Mouse (Mus musculus): ENCODE results near the gene Gm281. TPM values are rescaled to one million over a fixed set of nuclear protein-coding genes. Genes with fewer than 3 reads are reported as not detected.
A peak's percentile ranks its signal among the peaks of the same experiment; 100 is the strongest.
"Not testable (repeated sequence)": the region's sequence is repeated elsewhere in the genome, so short reads cannot be mapped to it uniquely, and the experiment has no call there.

The Gm281 gene
- not detected in 2 replicates for polyA plus RNA-seq (2015; fragmentation: Nextera tagmentation; extraction: Ambion mirVana)

DNA sequence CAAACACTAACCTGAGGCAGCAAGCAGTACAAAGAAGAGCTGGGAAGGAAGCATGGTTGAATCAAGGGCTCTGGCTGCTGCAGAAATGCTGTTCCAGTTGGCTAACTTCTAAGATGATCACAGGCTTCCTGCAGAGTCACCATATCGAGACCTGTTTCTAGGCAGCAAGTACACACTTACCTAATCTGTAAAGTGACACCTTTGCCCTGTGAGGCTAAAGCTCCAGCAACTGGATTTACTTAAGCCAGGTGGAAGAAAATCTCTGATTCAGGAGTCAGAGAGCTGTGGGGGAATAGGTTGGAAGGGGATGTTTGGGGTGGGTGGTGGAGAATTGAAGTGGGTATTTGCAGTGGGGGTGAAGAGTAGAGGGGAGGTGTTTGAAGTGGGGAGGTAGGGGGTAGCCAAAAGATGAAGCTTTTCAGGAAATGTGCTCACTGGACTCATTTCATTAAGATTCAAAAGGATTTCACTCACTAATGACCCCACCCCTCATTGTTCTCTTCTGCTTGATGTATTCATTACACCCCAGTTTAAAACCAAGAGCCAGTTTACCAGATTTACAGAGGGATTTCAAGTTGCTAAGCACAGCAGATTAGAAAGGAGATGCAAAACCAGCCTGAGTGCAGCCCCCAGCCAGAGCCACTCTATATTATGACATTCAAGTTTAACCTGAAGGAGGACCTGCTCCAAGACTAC, at the start of gene Gm281:
TSS of gene Gm281 (minus strand) at position 92 of the 696 bp plus-strand sequence.
- no peak within 1 kb of the TSS for H3K27ac ChIP-seq
- 32% methylated on average over 1 of the region's 1 CpGs for WGBS

DNA sequence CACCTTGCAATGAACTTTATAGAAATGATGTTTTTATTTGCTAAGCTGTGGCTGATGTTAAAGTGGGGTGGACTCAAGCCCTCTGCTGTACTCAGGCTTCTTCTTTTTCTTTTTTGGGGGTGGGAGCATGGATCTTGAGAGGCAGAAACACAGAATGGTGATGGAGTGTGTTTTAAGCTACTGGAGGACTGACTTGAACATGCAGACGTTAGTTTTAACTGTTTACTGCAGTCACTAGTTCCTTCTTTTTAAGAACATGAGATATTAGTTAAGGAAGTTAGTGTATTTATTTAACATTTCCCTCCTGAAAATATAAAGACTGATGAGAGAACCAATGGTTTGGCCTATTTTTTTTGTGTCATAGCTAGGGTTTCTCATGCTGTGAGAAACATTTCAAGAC, 49.2 kb upstream of the Gm281 start:
- no peaks in the 10 kb centered on the region for H3K27me3 ChIP-seq
- peaks cover 21% of the 10 kb centered on the region for H3K4me1 ChIP-seq (replicated peaks)
- WGBS: 83% methylated on average over 1 of the region's 1 CpGs
- no peak overlapping the region for H3K4me3 ChIP-seq (replicated peaks)
- no peaks in the 10 kb centered on the region for H3K9me3 ChIP-seq
- no peaks in the 10 kb centered on the region for H3K36me3 ChIP-seq
- no peak overlapping the region for H3K27ac ChIP-seq
- ATAC-seq: no peak
- no peak overlapping the region for H3K9ac ChIP-seq (replicated peaks)
- no peak overlapping the region for H3K4me2 ChIP-seq (replicated peaks)

More for the DNA sequence above, at the start of gene Gm281:
- Histone ChIP-seq H3K9me3 (no peaks in the 10 kb centered on the region), H3K4me3 (replicated peaks) (no peak within 1 kb of the TSS), H3K27me3 (no peaks in the 10 kb centered on the region), H3K9ac (replicated peaks) (no peak within 1 kb of the TSS), H3K4me1 (replicated peaks) (no peaks in the 10 kb centered on the region), H3K4me2 (replicated peaks) (no peak within 1 kb of the TSS), H3K36me3 (no peaks in the 10 kb centered on the region)
- no peak for ATAC-seq

DNA sequence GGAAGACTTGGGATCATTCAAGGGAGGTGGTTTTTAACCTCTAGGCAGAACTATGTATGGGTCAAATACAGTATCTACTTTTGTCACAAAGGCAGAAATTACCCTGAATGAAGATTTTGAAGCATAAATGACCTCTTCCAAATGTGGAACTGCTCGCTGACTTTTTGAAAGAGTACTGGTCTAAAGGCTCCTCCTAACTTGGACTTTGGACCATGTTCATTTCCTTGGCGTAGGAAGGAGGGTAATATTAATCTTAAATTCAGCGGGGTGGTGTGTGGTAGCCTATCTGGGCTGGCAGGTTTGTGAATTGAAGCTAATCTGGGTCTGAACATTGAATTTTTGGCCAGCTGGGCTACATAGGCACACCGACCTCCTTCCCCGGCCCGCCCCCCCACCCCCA, 48.2 kb upstream of the Gm281 start:
- no peaks in the 10 kb centered on the region for H3K36me3 ChIP-seq
- no peak overlapping the region for H3K4me2 ChIP-seq (replicated peaks)
- no peak overlapping the region for H3K4me3 ChIP-seq (replicated peaks)
- H3K9me3 ChIP-seq: no peaks in the 10 kb centered on the region
- ATAC-seq: no peak
- H3K27me3 ChIP-seq: no peaks in the 10 kb centered on the region
- WGBS: 86% methylated on average over 6 of the region's 6 CpGs
- no peak overlapping the region for H3K27ac ChIP-seq
- H3K4me1 ChIP-seq (replicated peaks): peaks cover 30% of the 10 kb centered on the region
- no peak overlapping the region for H3K9ac ChIP-seq (replicated peaks)

GRCm38 (mm10) chr14:13961401-13962112, 47.3 kb upstream of the Gm281 start, which contains the start of the genes Atxn7 and Thoc7:
Gene Atxn7, plus strand, starts transcription at chr14:13961440.
Gene Thoc7, minus strand, starts transcription at chr14:13961852.
- H3K4me3 ChIP-seq (replicated peaks): peak within 1 kb of the TSS; percentile 90
- H3K36me3 ChIP-seq: no peaks in the 10 kb centered on the region
- H3K4me2 ChIP-seq (replicated peaks): peak within 1 kb of the TSS; percentile 69
- peak; percentile 71 for ATAC-seq
- H3K9ac ChIP-seq (replicated peaks): peak within 1 kb of the TSS; percentile 97
- peaks cover 30% of the 10 kb centered on the region for H3K4me1 ChIP-seq (replicated peaks)
- no peaks in the 10 kb centered on the region for H3K27me3 ChIP-seq
- no peaks in the 10 kb centered on the region for H3K9me3 ChIP-seq
- peak within 1 kb of the TSS; percentile 89 for H3K27ac ChIP-seq
- WGBS: 3% methylated on average over 37 of the region's 56 CpGs

- no peaks in the 10 kb centered on the region for H3K9me3 ChIP-seq
- peak overlapping the region; percentile 69 for H3K4me2 ChIP-seq (replicated peaks)
- H3K4me3 ChIP-seq (replicated peaks): peak overlapping the region; percentile 90
- H3K36me3 ChIP-seq: peaks cover 6% of the 10 kb centered on the region; the same call in 1 of the 2 replicates
- ATAC-seq: peak; percentile 91
- no peaks in the 10 kb centered on the region for H3K27me3 ChIP-seq
- H3K9ac ChIP-seq (replicated peaks): peak overlapping the region; percentile 97
- H3K27ac ChIP-seq: peak overlapping the region; percentile 89
- peaks cover 30% of the 10 kb centered on the region for H3K4me1 ChIP-seq (replicated peaks)
- under 1% methylated on average over 67 of the region's 75 CpGs for WGBS
These were observed 46.4 kb upstream of the Gm281 start for GRCm38 (mm10) chr14:13960482-13961325.

- 0% methylated on average over 9 of the region's 9 CpGs for WGBS
- H3K9me3 ChIP-seq: no peaks in the 10 kb centered on the region
- ATAC-seq: peak; percentile 57
These were observed 45.8 kb upstream of the Gm281 start for GRCm38 (mm10) chr14:13960079-13960478.

DNA sequence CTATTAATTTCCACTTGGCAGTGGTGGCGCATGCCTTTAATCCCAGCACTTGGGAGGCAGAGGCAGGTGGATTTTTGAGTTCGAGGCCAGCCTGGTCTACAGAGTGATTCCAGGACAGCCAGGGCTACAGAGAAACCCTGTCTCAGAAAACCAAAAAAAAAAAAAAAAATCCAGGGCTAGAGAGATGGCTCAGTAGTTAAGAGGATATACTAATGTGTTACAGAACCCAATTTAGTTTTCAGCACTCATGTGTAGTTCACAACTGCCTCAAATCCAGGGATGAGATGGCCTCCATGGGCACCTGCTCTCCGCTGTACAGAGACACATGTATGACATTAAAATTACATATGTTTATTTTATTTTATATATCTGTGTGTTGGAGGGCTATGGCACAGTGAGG, 37.9 kb upstream of the Gm281 start:
- peaks cover 66% of the 10 kb centered on the region for H3K36me3 ChIP-seq
- H3K9me3 ChIP-seq; H3K27me3 ChIP-seq; H3K4me3 ChIP-seq (replicated peaks); H3K9ac ChIP-seq (replicated peaks); H3K4me2 ChIP-seq (replicated peaks); H3K4me1 ChIP-seq (replicated peaks); H3K27ac ChIP-seq; ATAC-seq: not testable (repeated sequence)
- 92% methylated on average over 3 of the region's 3 CpGs for WGBS

More at GRCm38 (mm10) chr14:13960079-13960478, 45.8 kb upstream of the Gm281 start:
- H3K4me3 ChIP-seq (replicated peaks): peak overlapping the region; percentile 90
- H3K27ac ChIP-seq: peak overlapping the region; percentile 89
- H3K4me2 ChIP-seq (replicated peaks): peak overlapping the region; percentile 69
- H3K4me1 ChIP-seq (replicated peaks): peaks cover 30% of the 10 kb centered on the region
- peaks cover 11% of the 10 kb centered on the region; the same call in 1 of the 2 replicates for H3K36me3 ChIP-seq
- H3K27me3 ChIP-seq: no peaks in the 10 kb centered on the region
- peak overlapping the region; percentile 97 for H3K9ac ChIP-seq (replicated peaks)

DNA sequence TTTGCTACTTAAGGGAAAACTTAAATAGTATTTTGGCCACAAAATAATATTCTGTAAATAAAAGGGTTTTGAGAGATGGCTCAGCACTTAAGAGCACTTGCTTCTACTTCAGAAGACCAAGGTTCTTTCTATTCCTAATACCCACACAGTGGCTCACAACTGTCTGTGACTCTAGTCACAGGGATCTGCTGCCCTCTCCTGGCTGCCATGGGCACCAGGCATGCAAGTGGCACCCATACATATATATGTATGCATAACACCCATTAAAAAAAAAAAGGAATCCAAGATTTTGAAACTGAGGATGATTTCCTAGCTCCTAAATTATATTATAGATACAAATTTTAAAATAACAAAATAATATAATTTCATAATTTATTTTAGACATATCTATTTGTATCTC, 36.1 kb upstream of the Gm281 start:
- ATAC-seq: peak; percentile 78; the same call in 1 of the 2 replicates
- H3K27me3 ChIP-seq: no peaks in the 10 kb centered on the region
- no peaks in the 10 kb centered on the region for H3K4me1 ChIP-seq (replicated peaks)
- no peak overlapping the region for H3K4me2 ChIP-seq (replicated peaks)
- H3K4me3 ChIP-seq (replicated peaks): no peak overlapping the region
- H3K36me3 ChIP-seq: peaks cover 57% of the 10 kb centered on the region
- H3K9me3 ChIP-seq: no peaks in the 10 kb centered on the region
- H3K9ac ChIP-seq (replicated peaks): no peak overlapping the region
- no peak overlapping the region for H3K27ac ChIP-seq

GRCm38 (mm10) chr14:13948345-13948744, 34.1 kb upstream of the Gm281 start:
- H3K27ac ChIP-seq: no peak overlapping the region
- H3K9me3 ChIP-seq: no peaks in the 10 kb centered on the region
- H3K36me3 ChIP-seq: peaks cover 48% of the 10 kb centered on the region
- H3K27me3 ChIP-seq: no peaks in the 10 kb centered on the region
- H3K4me3 ChIP-seq (replicated peaks): no peak overlapping the region
- H3K9ac ChIP-seq (replicated peaks): no peak overlapping the region
- H3K4me2 ChIP-seq (replicated peaks): no peak overlapping the region
- peak; percentile 59; the same call in 1 of the 2 replicates for ATAC-seq
- no peaks in the 10 kb centered on the region for H3K4me1 ChIP-seq (replicated peaks)
- 88% methylated on average over 7 of the region's 7 CpGs for WGBS

DNA sequence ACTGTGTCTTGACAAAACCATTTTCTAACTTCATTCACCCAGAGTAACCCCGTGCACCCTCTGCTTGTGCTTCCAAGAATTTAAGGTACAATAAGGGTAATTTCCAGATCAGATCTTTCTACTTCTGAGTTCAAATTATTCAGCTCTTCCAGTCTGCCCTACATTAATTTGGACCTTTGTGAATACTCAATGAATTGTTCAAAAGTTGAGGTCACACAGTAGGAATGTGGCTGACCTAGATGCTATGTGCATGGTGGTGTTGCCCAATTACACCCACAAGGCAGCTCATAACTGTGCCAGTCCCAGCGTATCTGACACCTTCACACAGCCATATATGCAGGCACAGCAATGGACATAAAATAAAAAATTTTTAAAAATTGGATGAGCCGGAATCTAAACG, 30.4 kb upstream of the Gm281 start:
- no peak overlapping the region for H3K4me2 ChIP-seq (replicated peaks)
- H3K36me3 ChIP-seq: peaks cover 25% of the 10 kb centered on the region
- H3K4me1 ChIP-seq (replicated peaks): no peaks in the 10 kb centered on the region
- no peaks in the 10 kb centered on the region for H3K9me3 ChIP-seq
- H3K9ac ChIP-seq (replicated peaks): no peak overlapping the region
- no peak for ATAC-seq
- H3K27ac ChIP-seq: no peak overlapping the region
- H3K4me3 ChIP-seq (replicated peaks): no peak overlapping the region
- H3K27me3 ChIP-seq: no peaks in the 10 kb centered on the region
- WGBS: 93% methylated on average over 4 of the region's 4 CpGs

- no peaks in the 10 kb centered on the region for H3K36me3 ChIP-seq
- H3K27me3 ChIP-seq: no peaks in the 10 kb centered on the region
- H3K4me3 ChIP-seq (replicated peaks): no peak overlapping the region
- H3K9me3 ChIP-seq: 0 out of 2 replicates have a peak, but pooled peaks cover 8% of the 10 kb centered on the region
- H3K27ac ChIP-seq: no peak overlapping the region
- peaks cover 7% of the 10 kb centered on the region; the same call in 1 of the 2 replicates for H3K4me1 ChIP-seq (replicated peaks)
- no peak for ATAC-seq
- no peak overlapping the region for H3K9ac ChIP-seq (replicated peaks)
- 52% methylated on average over 5 of the region's 5 CpGs for WGBS
- peak overlapping the region; percentile 62; the same call in 1 of the 2 replicates for H3K4me2 ChIP-seq (replicated peaks)
These were observed 19.7 kb upstream of the Gm281 start for GRCm38 (mm10) chr14:13934052-13934371.

Measured in midbrain, embryonic 13.5 days (tissue).